Mouse (Mus musculus) lung, adult 2 months (tissue): ENCODE measurements around the gene Cd3d. TPM values are rescaled to one million over a fixed set of nuclear protein-coding genes. Genes with fewer than 3 reads are reported as not detected.
"Not testable (repeated sequence)": the region's sequence is repeated elsewhere in the genome, so short reads cannot be mapped to it uniquely, and the experiment has no call there.

ENCODE experiments used
- DNase-seq: peaks from one replicate; pipeline ENCODE4 v3.0.0; 2022
- H3K4me1 ChIP-seq: fragments of 200-500 bp; 2 replicates; pipeline ENCODE4 v1.6.1; 2011; ENCODE audit warnings: low read length; ENCODE audit not compliant: control insufficient read depth, insufficient read depth
- H3K4me3 ChIP-seq: fragments of 200-500 bp; replicated peaks from 2 replicates; pipeline ENCODE3; 2011; ENCODE audit warnings: low read depth, mild to moderate bottlenecking, control low read depth, low read length; ENCODE audit errors: extremely low read depth
- CTCF ChIP-seq: fragments of 200-500 bp; IDR thresholded peaks from 2 replicates; pipeline ENCODE4 v1.5.1; 2011; ENCODE audit warnings: mild to moderate bottlenecking, low read length, control low read depth; ENCODE audit not compliant: insufficient read depth
- POLR2A ChIP-seq: fragments of 200-500 bp; IDR thresholded peaks from 2 replicates; pipeline ENCODE4 v1.6.1; 2011; ENCODE audit warnings: low read depth, mild to moderate bottlenecking, control low read depth, low read length, borderline replicate concordance; ENCODE audit errors: extremely low read depth
- WGBS: fragments of 180-500 bp; shearing (Covaris S2); methylation state at CpG from one replicate; pipeline ENCODE4 v1.1.7; 2018; 5-methylcytosine and 5-hydroxymethylcytosine counted together
- polyA plus RNA-seq: library from polyadenylated mRNA; depleted of rRNA; stranded (reverse); fragments of >200 nt; gene quantifications from 2 replicates; pipeline ENCODE4 v1.2.3, GENCODE M21; 2012; rRNA removed

Cd3d gene
- 1.6 and 2.0 TPM in 2 replicates for polyA plus RNA-seq

- TF ChIP-seq POLR2A (no peak), CTCF (no peak)
- 70% methylated on average over 4 of the region's 4 CpGs for WGBS
- Histone ChIP-seq H3K4me3 (no peak within 1 kb of the TSS), H3K4me1 (no peaks in the 10 kb centered on the region)
- no peak for DNase-seq
Observed at GRCm38 (mm10) chr9:44981676-44982075, at the start of gene Cd3d. Cd3d (plus strand) TSS chr9:44981786.

- no peak overlapping the region for H3K4me3 ChIP-seq
- DNase-seq, result no peak
- no peak for TF ChIP-seq POLR2A
- no peak for TF ChIP-seq CTCF
- no peaks in the 10 kb centered on the region for H3K4me1 ChIP-seq
- 79% methylated on average over 4 of the region's 4 CpGs for WGBS
Observed at GRCm38 (mm10) chr9:44941756-44942155, 39.8 kb upstream of the Cd3d start.

- no peak overlapping the region for H3K4me3 ChIP-seq
- TF ChIP-seq POLR2A (no peak), CTCF (no peak)
- H3K4me1 ChIP-seq, result no peaks in the 10 kb centered on the region
- WGBS, result 96% methylated on average over 4 of the region's 4 CpGs
- DNase-seq, result no peak
Observed at GRCm38 (mm10) chr9:44942421-44942820, 39.2 kb upstream of the Cd3d start.

GRCm38 (mm10) chr9:44946185-44946695 lies 35.3 kb upstream of the Cd3d start:
- no peak for TF ChIP-seq CTCF
- no peak for TF ChIP-seq POLR2A
- Histone ChIP-seq H3K4me1 (no peaks in the 10 kb centered on the region), H3K4me3 (no peak overlapping the region)
- DNase-seq, result no peak
- 78% methylated on average over 7 of the region's 7 CpGs for WGBS

GRCm38 (mm10) chr9:44947836-44948235 lies 33.8 kb upstream of the Cd3d start:
- 91% methylated on average over 5 of the region's 5 CpGs for WGBS
- no peaks in the 10 kb centered on the region for H3K4me1 ChIP-seq
- no peak for TF ChIP-seq CTCF
- TF ChIP-seq POLR2A, result no peak
- no peak for DNase-seq
- no peak overlapping the region for H3K4me3 ChIP-seq

- no peak for TF ChIP-seq CTCF
- TF ChIP-seq POLR2A, result no peak
- Histone ChIP-seq H3K4me3 (no peak overlapping the region), H3K4me1 (no peaks in the 10 kb centered on the region)
- WGBS, result 90% methylated on average over 3 of the region's 3 CpGs
- DNase-seq, result no peak
Observed at GRCm38 (mm10) chr9:44954432-44954831, 27.2 kb upstream of the Cd3d start.

- WGBS, result under 1% methylated on average over 39 of the region's 39 CpGs
- TF ChIP-seq CTCF (no peak), POLR2A (peak; percentile 93)
Observed at GRCm38 (mm10) chr9:44965126-44965832, 16.3 kb upstream of the Cd3d start, which contains the start of gene Ube4a. Ube4a (minus strand) TSS chr9:44965600.

GRCm38 (mm10) chr9:44965833-44966466 lies 15.6 kb upstream of the Cd3d start:
- no peak for TF ChIP-seq POLR2A
- no peak for TF ChIP-seq CTCF
- Histone ChIP-seq H3K4me3 (peak overlapping the region; percentile 73), H3K4me1 (0 out of 2 replicates have a peak, but pooled peaks cover 3% of the 10 kb centered on the region)
- 13% methylated on average over 10 of the region's 10 CpGs for WGBS
- no peak for DNase-seq

More at GRCm38 (mm10) chr9:44965126-44965832, 16.3 kb upstream of the Cd3d start, which contains the start of gene Ube4a:
- H3K4me1 ChIP-seq, result 0 out of 2 replicates have a peak, but pooled peaks cover 3% of the 10 kb centered on the region
- peak; percentile 100 for DNase-seq
- peak within 1 kb of the TSS; percentile 99 for H3K4me3 ChIP-seq

- whole genome bisulfite sequencing, result 24% methylated on average over 3 of the region's 3 CpGs
- 0 out of 2 replicates have a peak, but pooled peaks cover 3% of the 10 kb centered on the region for H3K4me1 ChIP-seq
- H3K4me3 ChIP-seq, result no peak overlapping the region
- peak; percentile 64 for DNase-seq
- peak; percentile 63 for TF ChIP-seq CTCF
- TF ChIP-seq POLR2A, result no peak
Observed at GRCm38 (mm10) chr9:44966815-44967242, 14.8 kb upstream of the Cd3d start.

- H3K4me3 ChIP-seq, DNase-seq, H3K4me1 ChIP-seq: not testable (repeated sequence)
- WGBS, result 84% methylated on average over 5 of the region's 5 CpGs
Observed at GRCm38 (mm10) chr9:44967763-44968162, 13.8 kb upstream of the Cd3d start.
